Mouse (Mus musculus): ENCODE data around the gene Zfp235.

GRCm38 (mm10) chr7:24174618-24175336 is 40.8 kb downstream of the Zfp235 start, which contains the start of gene Zfp114:
- TF ChIP-seq CTCF (IDR thresholded peaks at IDR 0.05; ENCODE audit: low read depth) (no peak), EP300 (IDR thresholded peaks at IDR 0.05; ENCODE audit: low read depth) (no peak)
